Mouse (Mus musculus): ENCODE data around the gene Lef1. TPM values are rescaled to one million over a fixed set of nuclear protein-coding genes. Genes with fewer than 3 reads are reported as not detected.

Gene Lef1
- polyA plus RNA-seq, 1 experiment from 2014 or later, result 0.25 TPM

GRCm38 (mm10) chr3:131167731-131168130 lies 57.5 kb downstream of the Lef1 start:
- 89% methylated on average over 4 of the region's 4 CpGs for WGBS

GRCm38 (mm10) chr3:131169161-131169560 lies 58.9 kb downstream of the Lef1 start:
- no peak for ATAC-seq
- H3K27ac ChIP-seq (ENCODE audit: low read depth, low read length), result no peak overlapping the region
- TF ChIP-seq CTCF (IDR thresholded peaks at IDR 0.05; ENCODE audit: low read depth), result no peak

More at GRCm38 (mm10) chr3:131167731-131168130, 57.5 kb downstream of the Lef1 start:
- Histone ChIP-seq H3K27me3 (replicated peaks; ENCODE audit: control insufficient read depth, insufficient read depth, low read length) (no peaks in the 10 kb centered on the region), H3K27ac (ENCODE audit: low read depth, low read length) (no peak overlapping the region), H3K4me2 (replicated peaks; ENCODE audit: low read depth) (no peak overlapping the region), H3K36me3 (ENCODE audit: control insufficient read depth, insufficient read depth) (no peaks in the 10 kb centered on the region), H3K9ac (ENCODE audit: low read depth, low read length) (no peak overlapping the region), H3K9me3 (ENCODE audit: control insufficient read depth) (no peaks in the 10 kb centered on the region), H3K4me3 (ENCODE audit: low read depth, low read length) (no peak overlapping the region), H3K4me1 (replicated peaks; ENCODE audit: control insufficient read depth, insufficient read depth, low read length) (no peaks in the 10 kb centered on the region)
- TF ChIP-seq CTCF (IDR thresholded peaks at IDR 0.05; ENCODE audit: low read depth), result no peak
- ATAC-seq, result no peak

GRCm38 (mm10) chr3:131170099-131170643 lies 59.9 kb downstream of the Lef1 start:
- Histone ChIP-seq H3K27ac (ENCODE audit: low read depth, low read length) (no peak overlapping the region), H3K9me3 (ENCODE audit: control insufficient read depth) (no peaks in the 10 kb centered on the region), H3K9ac (ENCODE audit: low read depth, low read length) (no peak overlapping the region), H3K27me3 (replicated peaks; ENCODE audit: control insufficient read depth, insufficient read depth, low read length) (no peaks in the 10 kb centered on the region), H3K36me3 (ENCODE audit: control insufficient read depth, insufficient read depth) (no peaks in the 10 kb centered on the region), H3K4me1 (replicated peaks; ENCODE audit: control insufficient read depth, insufficient read depth, low read length) (no peaks in the 10 kb centered on the region), H3K4me2 (replicated peaks; ENCODE audit: low read depth) (no peak overlapping the region), H3K4me3 (ENCODE audit: low read depth, low read length) (no peak overlapping the region)
- WGBS, result 84% methylated on average over 6 of the region's 6 CpGs
- no peak for TF ChIP-seq CTCF (IDR thresholded peaks at IDR 0.05; ENCODE audit: low read depth)
- no peak for ATAC-seq

More at GRCm38 (mm10) chr3:131169161-131169560, 58.9 kb downstream of the Lef1 start:
- Histone ChIP-seq H3K27me3 (replicated peaks; ENCODE audit: control insufficient read depth, insufficient read depth, low read length) (no peaks in the 10 kb centered on the region), H3K36me3 (ENCODE audit: control insufficient read depth, insufficient read depth) (no peaks in the 10 kb centered on the region), H3K4me1 (replicated peaks; ENCODE audit: control insufficient read depth, insufficient read depth, low read length) (no peaks in the 10 kb centered on the region), H3K4me3 (ENCODE audit: low read depth, low read length) (no peak overlapping the region), H3K4me2 (replicated peaks; ENCODE audit: low read depth) (no peak overlapping the region), H3K9ac (ENCODE audit: low read depth, low read length) (no peak overlapping the region), H3K9me3 (ENCODE audit: control insufficient read depth) (no peaks in the 10 kb centered on the region)
- 91% methylated on average over 6 of the region's 6 CpGs for WGBS

GRCm38 (mm10) chr3:131171292-131171960 lies 61.2 kb downstream of the Lef1 start:
- Histone ChIP-seq H3K27ac (ENCODE audit: low read depth, low read length) (no peak overlapping the region), H3K36me3 (ENCODE audit: control insufficient read depth, insufficient read depth) (no peaks in the 10 kb centered on the region), H3K4me2 (replicated peaks; ENCODE audit: low read depth) (no peak overlapping the region), H3K9me3 (ENCODE audit: control insufficient read depth) (no peaks in the 10 kb centered on the region), H3K27me3 (replicated peaks; ENCODE audit: control insufficient read depth, insufficient read depth, low read length) (no peaks in the 10 kb centered on the region), H3K4me1 (replicated peaks; ENCODE audit: control insufficient read depth, insufficient read depth, low read length) (no peaks in the 10 kb centered on the region), H3K4me3 (ENCODE audit: low read depth, low read length) (no peak overlapping the region), H3K9ac (ENCODE audit: low read depth, low read length) (no peak overlapping the region)
- no peak for TF ChIP-seq CTCF (IDR thresholded peaks at IDR 0.05; ENCODE audit: low read depth)
- no peak for ATAC-seq
- 52% methylated on average over 11 of the region's 11 CpGs for WGBS

- no peaks in the 10 kb centered on the region for H3K36me3 ChIP-seq (ENCODE audit: control insufficient read depth, insufficient read depth)
- no peaks in the 10 kb centered on the region for H3K27me3 ChIP-seq (replicated peaks; ENCODE audit: control insufficient read depth, insufficient read depth, low read length)
- no peaks in the 10 kb centered on the region for H3K9me3 ChIP-seq (ENCODE audit: control insufficient read depth)
- no peak overlapping the region for H3K9ac ChIP-seq (ENCODE audit: low read depth, low read length)
- TF ChIP-seq CTCF (IDR thresholded peaks at IDR 0.05; ENCODE audit: low read depth), result no peak
- no peak overlapping the region for H3K4me2 ChIP-seq (replicated peaks; ENCODE audit: low read depth)
- no peaks in the 10 kb centered on the region for H3K4me1 ChIP-seq (replicated peaks; ENCODE audit: control insufficient read depth, insufficient read depth, low read length)
- ATAC-seq, result no peak
- H3K4me3 ChIP-seq (ENCODE audit: low read depth, low read length), result no peak overlapping the region
- no peak overlapping the region for H3K27ac ChIP-seq (ENCODE audit: low read depth, low read length)
- 76% methylated on average over 4 of the region's 4 CpGs for WGBS
Measured at GRCm38 (mm10) chr3:131172293-131172692, 62.0 kb downstream of the Lef1 start.

GRCm38 (mm10) chr3:131181006-131181405 lies 70.7 kb downstream of the Lef1 start:
- ATAC-seq, result no peak
- Histone ChIP-seq H3K9me3 (ENCODE audit: control insufficient read depth) (no peaks in the 10 kb centered on the region), H3K36me3 (ENCODE audit: control insufficient read depth, insufficient read depth) (no peaks in the 10 kb centered on the region), H3K4me2 (replicated peaks; ENCODE audit: low read depth) (no peak overlapping the region), H3K4me3 (ENCODE audit: low read depth, low read length) (no peak overlapping the region), H3K27me3 (replicated peaks; ENCODE audit: control insufficient read depth, insufficient read depth, low read length) (no peaks in the 10 kb centered on the region), H3K9ac (ENCODE audit: low read depth, low read length) (no peak overlapping the region), H3K4me1 (replicated peaks; ENCODE audit: control insufficient read depth, insufficient read depth, low read length) (no peaks in the 10 kb centered on the region), H3K27ac (ENCODE audit: low read depth, low read length) (no peak overlapping the region)
- no peak for TF ChIP-seq CTCF (IDR thresholded peaks at IDR 0.05; ENCODE audit: low read depth)
- WGBS, result 87% methylated on average over 11 of the region's 11 CpGs
